Mouse (Mus musculus) telencephalon, adult 2 months (tissue): Measurements from ENCODE around the gene Slc22a4.
"Not testable (repeated sequence)": the region's sequence is repeated elsewhere in the genome, so short reads cannot be mapped to it uniquely, and the experiment has no call there.

ENCODE experiments used
- DNase-seq: peaks from one replicate; pipeline ENCODE4 v3.0.0-alpha.2; 2011; ENCODE audit warnings: low read depth, low spot score

Gene Slc22a4

DNA sequence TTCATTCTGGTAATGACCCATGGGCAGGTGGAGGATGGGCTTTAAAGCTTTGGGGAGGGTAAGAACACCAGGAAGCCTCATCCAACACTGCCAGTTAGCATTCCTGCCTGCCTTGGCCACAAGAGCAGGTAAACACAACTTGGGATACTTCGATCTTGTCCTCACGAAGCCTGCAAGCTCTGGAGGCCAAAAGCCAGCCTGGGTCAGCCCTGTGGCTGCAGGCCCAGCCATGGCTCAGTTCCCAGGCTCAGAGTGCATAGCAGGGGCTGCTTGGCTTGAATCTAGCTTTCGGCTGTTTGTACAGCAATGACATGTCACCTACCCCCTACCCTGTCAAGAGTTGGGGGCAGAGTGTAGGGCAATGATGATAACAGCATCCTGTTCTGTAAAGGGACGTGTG is 21.0 kb downstream of the Slc22a4 start:
- no peak for DNase-seq

DNA sequence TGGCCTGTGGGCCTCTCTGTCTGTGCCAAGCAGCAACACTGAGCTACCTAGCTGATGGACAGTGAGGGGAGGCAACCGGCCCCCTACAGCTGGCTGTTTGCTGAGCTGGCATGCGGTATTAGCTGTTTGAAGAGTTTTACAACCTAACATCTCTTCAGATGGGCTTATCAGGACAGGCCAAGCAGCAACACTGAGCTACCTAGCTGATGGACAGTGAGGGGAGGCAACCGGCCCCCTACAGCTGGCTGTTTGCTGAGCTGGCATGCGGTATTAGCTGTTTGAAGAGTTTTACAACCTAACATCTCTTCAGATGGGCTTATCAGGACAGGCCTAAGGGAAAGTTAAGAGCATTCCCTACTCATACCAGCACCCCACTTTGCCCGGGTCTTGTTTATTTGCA is 21.5 kb downstream of the Slc22a4 start:
- not testable (repeated sequence) for DNase-seq

DNA sequence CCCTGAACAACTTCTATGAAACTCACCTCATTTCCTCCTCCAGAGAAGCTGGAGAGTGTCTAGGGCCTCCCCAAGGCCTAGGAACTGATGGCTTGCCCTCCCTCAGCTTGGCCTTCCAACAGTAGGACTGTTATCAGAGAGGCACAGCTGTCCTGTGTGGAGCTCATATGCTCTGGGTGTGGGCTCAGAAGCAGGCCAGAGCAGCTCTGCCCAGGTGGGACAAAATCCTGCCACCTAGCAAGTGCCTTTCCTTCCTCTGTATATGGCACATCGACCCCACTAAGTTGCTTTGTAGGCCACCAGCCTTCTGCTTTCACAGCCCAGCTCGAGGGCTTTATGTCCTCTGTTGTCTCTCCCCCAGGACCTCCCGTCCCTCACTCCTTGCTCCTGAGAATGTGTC is 23.2 kb downstream of the Slc22a4 start:
- DNase-seq = no peak

DNA sequence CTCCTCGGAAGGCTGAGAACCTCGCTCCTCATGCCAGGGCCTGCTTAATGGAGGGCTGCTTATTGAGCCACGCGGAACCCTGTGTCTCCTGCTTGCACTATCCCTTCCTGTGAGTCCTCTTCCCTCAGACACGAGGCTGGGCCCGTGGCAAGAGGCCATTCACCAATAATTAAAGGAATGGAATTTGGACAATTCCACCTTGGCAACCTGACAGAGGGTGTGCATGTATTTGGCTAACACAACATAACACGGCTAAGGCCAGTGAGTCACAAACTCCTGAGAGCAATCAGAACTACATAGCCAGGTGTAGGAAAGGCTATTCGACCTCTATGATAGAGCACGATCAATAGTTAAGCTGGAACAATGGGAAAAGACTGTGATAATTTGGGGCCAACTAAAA is 23.7 kb downstream of the Slc22a4 start:
- no peak for DNase-seq

DNA sequence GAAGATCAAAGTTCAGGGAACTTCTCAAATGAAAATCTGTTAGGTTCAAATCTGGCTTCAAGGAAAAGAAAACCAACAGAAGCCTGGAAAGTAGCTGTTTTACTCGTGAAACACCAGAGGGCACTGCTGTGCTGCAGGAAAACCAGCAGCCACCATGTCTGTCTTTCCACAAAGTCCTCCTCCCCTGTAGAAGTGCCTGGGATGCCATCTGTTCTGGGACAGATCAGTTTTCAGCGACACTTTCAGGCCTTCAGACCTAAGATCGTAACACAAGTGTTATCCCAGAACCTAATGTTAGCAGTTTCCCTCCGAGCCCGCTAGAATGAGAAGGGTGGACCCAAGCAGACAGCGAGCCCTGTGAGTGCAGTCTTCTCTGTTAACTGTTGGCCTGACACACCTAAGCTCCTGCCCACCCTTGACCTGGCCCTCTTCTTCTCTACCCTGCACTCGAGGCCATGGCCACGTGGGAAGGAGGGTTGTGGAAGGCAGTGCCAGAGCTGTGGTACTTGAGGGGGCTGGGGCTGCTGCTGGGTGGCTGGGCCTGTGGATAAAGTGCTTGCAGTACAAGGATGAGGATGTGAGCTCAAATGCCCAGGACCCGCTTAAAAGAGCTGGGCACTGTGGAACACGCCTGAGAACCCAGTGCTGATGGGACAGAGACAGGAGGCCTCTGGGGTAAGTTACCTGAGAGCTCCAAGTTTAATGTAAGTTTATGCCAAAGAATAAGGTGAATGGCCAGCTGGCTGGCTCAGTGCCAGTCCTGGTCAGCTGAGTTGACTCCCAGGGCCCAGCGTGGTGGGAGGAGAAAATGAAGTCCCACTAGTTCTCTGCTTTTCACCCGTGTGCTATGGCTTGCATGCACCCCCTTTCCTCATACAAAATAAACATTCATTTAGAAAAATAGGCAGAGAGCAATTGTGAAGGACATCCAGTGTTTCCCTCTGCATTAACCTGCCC is 24.9 kb downstream of the Slc22a4 start:
- peak; percentile 65 for DNase-seq

DNA sequence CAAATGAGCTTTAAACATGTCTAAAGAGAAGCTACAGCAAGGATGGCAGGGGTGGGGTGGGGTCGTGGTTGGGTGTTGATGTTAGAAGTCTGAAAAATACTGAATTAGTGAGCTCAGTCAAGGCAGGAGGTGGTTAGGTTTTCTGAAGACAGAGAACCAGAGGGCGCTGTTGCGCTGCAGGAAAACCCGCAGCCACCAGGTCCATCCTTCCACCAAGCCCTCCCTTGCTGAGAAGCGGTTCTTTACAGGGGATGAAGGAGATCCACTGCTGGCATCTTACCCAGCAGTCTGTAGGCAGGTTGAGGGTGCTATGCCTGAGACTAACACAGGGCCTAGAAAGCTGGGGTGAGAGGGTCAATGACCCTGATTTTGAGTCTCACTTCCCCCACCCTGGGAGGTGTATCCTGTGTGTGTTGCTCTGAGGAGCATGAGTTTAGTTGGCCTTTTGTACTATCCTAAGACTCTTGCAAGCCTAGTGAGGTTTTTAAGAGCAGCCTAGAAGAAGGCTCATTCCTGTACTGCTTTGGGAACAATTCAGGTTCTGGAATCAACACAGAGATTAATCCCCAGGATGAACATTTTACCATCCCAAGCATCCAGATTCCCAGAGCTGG is 25.6 kb downstream of the Slc22a4 start:
- DNase-seq = peak; percentile 49

DNA sequence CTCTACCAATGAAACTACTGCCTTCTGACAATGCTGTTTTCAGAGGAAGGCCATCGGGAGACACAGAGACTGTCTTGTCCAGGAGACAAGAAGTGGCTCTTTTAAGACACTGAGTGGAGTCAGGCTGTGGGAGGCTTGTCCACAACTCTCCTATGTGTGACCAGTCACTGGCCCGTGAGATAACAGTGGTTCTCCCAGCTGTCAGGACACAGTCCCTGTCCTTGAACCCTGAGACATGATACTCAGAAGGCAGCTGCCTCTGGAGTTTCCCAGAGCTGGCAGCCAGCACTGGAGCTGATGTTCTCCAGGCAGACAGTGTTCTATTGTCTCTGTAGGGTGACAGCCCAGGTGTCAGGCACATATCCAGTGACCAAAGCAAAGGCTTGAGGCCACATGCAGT is 30.2 kb downstream of the Slc22a4 start:
- DNase-seq = no peak

DNA sequence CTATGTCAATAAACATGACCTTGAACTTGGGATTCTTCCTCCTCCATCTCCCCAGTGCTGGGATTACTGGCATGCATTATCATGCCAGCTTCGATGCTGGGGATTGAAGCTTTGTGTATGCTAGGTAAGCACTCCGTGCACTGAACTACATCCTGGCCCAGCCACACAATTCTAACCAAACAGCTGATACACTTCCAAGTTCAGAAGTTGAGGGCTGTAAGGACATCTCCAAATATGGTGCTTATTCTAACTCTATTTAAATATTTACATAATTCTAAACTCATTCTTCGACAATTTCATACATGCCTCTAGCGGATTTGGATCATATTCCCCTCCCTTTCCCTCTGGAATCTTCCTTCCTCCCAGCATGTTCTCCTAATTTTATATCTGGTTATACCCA is 35.6 kb downstream of the Slc22a4 start:
- DNase-seq = no peak

DNA sequence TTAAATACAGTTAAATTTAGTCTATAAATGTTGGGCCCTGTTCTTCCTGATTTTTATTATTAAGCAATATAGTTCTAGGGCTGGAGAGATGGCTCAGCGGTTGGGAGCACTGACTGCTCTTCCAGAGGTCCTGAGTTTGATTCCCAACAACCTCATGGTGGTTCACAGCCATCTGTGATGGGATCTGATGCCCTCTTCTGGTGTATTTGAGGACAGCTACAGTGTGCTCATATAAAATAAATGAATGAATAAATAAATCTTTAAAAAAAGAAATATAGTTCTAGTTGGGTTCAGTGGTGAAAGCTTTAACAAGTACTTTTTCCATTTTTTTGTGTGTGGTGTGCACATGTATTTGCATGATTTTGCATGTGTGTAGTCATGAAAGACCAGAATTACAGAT is 38.7 kb downstream of the Slc22a4 start:
- no peak for DNase-seq

DNA sequence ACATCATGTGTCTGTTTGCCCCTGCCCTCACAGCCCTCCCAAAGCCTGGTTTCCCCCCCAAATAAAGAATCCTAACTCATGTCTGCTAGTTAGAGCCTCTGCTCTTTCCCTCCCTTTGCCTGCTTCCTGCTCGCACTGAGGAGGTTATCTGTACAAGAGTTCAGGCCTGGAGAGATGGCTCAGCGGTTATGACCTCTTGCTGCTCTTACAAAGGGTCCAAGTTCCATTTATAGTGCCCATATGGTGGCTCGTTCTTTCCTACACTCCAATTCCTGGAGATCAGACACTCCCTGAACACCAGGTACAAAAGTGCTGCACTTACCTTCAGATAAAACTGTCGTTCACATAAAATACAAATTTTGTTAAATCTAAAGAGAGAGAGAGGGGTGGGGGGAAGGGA is 39.8 kb downstream of the Slc22a4 start:
- no peak for DNase-seq

DNA sequence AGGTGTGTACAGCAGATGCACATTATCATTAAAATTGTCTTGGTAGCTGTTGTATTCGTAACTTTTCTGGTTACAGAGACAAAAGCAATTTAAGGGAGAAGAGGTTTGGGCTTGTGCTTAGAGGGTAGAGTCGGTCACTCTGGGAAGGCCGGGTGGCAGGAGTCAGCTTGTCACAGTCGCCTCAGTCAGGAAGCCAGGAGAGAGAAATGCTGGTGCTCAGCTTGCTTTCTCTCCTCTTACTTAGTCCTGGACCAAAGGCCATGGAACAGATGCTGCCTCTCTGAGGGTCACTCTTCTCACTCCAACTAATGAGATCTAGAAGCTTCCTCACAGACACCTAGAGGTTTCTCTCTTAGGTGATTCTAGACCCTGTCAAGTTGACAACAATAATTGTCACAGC is 46.5 kb downstream of the Slc22a4 start:
- DNase-seq = no peak

DNA sequence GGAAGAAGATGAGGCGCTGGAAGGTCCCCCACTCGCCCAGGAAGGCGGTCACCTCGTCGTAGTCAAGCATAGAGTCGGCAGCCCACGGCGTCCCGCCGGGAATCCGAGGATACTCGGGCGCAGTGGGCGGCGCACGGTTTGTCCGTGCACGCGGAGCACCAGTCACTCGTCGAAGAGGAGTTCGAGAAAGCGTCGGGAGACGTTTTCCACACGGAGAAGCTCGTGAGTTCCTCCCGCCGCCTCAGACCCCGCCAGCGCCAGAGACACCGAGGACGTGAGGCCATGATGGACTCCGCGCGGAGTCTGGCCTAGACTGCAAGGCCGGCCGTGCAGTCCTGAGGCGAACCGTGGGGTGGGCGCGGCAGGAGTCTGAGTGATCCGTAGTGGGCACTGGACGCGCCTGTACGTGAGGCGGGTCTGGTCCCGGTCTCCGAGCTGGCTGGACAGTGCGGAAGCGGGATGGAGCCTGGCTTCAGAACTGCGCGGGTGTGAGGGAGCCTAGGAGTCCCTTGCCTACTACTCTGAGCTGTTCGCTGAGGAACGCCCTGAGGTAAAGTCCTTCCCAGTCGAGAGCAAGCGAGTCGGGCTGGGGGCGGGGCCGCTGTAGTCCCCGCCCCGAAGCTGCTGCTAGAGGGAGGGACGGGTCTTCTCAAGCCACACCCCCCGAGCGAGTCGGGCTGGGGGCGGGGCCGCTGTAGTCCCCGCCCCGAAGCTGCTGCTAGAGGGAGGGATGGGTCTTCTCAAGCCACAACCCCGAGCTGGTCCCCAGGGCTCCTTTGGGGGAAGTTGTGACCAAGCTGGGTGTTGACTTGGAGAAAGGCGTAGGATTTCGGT is 47.9 kb downstream of the Slc22a4 start, which contains the start of gene Slc22a21:
Gene Slc22a21 (minus strand): TSS at position 545 of the 834 bp plus-strand sequence.
- DNase-seq = no peak

DNA sequence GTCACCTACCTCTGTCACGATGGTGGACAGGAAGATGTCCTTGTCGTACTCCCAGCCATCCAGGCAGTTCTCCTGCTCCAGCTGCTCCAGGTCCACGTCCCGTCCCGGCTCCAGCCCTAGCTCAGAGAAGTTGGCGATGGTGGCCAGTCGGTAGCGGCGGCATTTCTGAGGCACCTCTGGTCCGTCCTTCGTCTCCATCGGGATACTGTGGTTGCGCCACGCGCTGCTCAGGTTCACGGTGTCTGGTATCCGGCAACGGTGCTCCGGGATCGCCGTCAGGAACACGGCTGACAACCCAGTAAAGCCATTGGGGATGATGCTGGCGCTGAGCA is 48.5 kb downstream of the Slc22a4 start:
- DNase-seq = not testable (repeated sequence)

DNA sequence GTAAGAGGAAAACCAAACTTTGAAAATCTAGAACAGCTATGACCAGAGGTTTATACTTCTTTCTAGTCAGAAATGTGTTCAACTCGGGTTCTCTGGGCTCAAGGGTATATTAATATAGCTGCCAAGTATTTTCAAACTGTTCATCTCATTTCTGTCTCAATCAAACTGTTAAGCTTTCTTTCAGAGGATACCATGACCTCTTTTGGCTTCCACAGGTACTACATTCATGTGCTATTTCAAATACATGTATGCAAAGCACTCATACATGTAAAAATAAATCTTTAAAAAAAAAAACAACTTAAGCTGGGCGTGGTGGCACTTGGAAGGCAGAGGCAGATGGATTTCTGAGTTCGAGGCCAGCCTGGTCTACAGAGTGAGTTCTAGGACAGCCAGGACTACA is 50.2 kb downstream of the Slc22a4 start:
- DNase-seq = no peak

DNA sequence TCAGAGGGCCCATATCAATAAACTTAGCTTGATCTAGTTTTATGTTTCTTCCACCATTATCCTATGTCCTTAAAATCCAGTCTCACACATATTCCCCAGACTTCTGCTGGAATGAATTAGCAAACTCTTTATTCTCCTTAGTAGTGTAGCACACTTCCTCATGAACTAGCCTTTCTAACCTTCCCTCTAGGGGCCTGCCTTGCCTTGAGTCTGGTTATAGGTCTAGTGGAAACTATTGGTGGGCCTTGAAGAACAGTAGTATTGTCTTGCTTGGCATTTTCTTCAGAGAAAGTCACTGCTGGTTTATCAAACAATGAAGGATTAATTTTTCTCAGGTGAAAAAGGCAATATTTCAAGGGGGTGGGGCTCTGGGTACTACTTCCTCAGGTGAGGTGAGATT is 52.3 kb downstream of the Slc22a4 start:
- no peak for DNase-seq

DNA sequence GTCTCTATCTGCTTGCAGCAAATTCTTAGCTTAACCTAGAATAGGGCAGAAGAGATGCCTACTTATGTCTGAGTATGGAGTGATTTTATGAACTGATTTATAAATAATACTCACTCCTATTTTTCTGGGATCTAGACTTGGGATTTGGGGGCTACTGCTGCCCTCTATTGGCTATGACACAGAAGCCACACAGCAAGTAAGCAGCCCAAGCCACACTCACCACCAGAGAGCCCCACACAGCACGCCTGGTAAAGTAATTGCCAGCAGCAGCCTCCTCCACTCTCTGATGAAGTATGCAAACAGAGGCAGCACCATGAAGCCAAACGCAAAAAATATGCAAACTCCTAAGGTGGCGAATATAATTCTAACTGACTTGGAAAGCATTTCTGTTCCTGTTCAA is 68.9 kb downstream of the Slc22a4 start:
- DNase-seq = no peak

DNA sequence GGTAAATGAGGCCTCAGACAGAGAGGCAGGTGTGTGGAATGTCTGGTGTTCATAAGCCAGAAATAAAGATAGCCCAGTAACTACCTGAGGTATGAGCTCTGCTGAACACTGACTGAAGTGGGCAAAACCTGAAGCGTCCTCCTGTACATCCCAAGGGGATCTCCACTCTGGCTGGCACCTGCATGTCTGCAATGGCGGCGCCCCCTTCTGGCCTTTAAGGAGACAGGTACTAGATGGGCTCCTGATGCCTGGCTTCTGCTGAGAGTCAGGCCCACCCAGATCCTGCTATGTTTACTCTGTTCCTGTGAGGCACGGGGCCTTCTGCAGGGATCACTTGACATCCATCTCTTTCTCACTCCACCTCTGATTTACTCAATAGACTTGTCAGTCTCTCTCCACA is 69.7 kb downstream of the Slc22a4 start:
- not testable (repeated sequence) for DNase-seq

DNA sequence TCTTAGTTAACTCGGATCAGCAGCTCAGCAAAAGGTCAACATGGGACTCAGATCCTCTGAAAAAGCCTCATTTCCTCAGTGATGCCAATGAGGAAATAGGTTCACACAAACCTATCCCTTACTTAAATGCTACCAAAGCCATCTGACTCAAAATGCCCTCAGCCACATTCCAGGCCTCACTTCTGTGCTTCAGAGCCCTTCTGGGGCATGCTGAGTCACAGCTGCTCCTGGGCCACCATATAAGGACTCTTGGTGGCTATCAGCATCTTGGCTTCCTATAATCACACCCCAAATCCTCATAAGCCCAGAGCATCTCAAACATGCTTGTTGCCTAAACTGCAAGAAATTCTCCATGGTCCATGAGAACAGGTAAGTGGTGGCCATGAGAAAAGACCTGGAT is 71.3 kb downstream of the Slc22a4 start:
- DNase-seq = no peak

DNA sequence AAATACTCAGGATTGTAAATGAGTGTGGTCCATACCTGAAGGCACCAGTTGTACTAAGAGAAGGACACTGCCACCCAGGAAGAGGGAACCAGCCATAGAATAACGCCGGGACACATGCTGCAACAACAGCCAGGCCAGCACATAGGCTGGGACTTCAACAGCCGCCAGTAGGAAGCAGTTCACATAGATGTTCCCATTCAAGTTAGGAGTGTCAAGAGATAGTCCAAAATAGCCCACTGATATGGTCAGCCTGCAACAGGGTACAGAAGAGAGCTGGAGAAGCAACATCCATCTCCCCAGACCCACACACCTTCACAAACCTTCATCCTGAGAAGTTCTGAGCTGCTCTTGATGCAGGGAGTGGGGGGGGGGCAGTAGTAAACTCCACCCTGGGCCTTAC is 73.2 kb downstream of the Slc22a4 start:
- DNase-seq = no peak

DNA sequence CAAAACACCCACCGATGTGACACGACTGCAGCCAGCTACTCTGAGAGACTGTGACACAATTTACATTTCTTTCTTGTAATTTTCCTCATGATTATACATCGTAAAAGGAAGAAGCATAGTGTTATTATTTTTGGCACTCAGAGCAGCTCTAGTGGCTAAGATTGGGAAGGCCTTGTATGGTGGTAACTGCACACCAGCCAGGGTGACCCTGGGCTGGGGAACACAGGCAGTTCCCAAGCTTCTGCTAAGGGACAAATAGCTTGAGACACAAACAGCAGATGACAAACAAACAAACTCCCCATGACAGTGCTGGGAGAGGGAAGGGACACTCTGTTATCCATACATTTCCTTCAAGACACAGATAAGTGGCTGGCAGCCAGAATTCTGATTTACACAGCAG is 77.8 kb downstream of the Slc22a4 start:
- DNase-seq = not testable (repeated sequence)
